Mouse (Mus musculus): ENCODE results near the gene 1700028J19Rik.
"Not testable (repeated sequence)": the region's sequence is repeated elsewhere in the genome, so short reads cannot be mapped to it uniquely, and the experiment has no call there.

1700028J19Rik gene

GRCm38 (mm10) chr7:44250732-44251275 is 4.3 kb upstream of the 1700028J19Rik start:
- DNase-seq (ENCODE audit: low read depth, low spot score): not testable (repeated sequence)

- DNase-seq (ENCODE audit: low read depth, low spot score): no peak
Measured at GRCm38 (mm10) chr7:44249248-44249647, 2.8 kb upstream of the 1700028J19Rik start.

GRCm38 (mm10) chr7:44247971-44248370 is 1.5 kb upstream of the 1700028J19Rik start:
- no peak for DNase-seq (ENCODE audit: low read depth, low spot score)

GRCm38 (mm10) chr7:44246984-44247470 is 532 bp upstream of the 1700028J19Rik start:
- DNase-seq (ENCODE audit: low read depth, low spot score): peak; percentile 64

- DNase-seq (ENCODE audit: low read depth, low spot score): no peak
Measured at GRCm38 (mm10) chr7:44244080-44244479, 2.4 kb downstream of the 1700028J19Rik start.

GRCm38 (mm10) chr7:44241163-44241562 is 5.3 kb downstream of the 1700028J19Rik start:
- DNase-seq (ENCODE audit: low read depth, low spot score): no peak

- DNase-seq (ENCODE audit: low read depth, low spot score): no peak
Measured at GRCm38 (mm10) chr7:44240712-44241111, 5.8 kb downstream of the 1700028J19Rik start.

- no peak for DNase-seq (ENCODE audit: low read depth, low spot score)
Measured at GRCm38 (mm10) chr7:44239913-44240312, 6.6 kb downstream of the 1700028J19Rik start.

GRCm38 (mm10) chr7:44235909-44236308 is 10.6 kb downstream of the 1700028J19Rik start, which contains the start of gene Gm36864:
Gene Gm36864, plus strand, starts transcription at chr7:44236177.
- no peak for DNase-seq (ENCODE audit: low read depth, low spot score)

GRCm38 (mm10) chr7:44225076-44225475 is 21.4 kb downstream of the 1700028J19Rik start, which contains the start of gene Klk1:
Gene Klk1, plus strand, starts transcription at chr7:44225360.
- DNase-seq (ENCODE audit: low read depth, low spot score): no peak

GRCm38 (mm10) chr7:44222335-44222734 is 24.2 kb downstream of the 1700028J19Rik start:
- not testable (repeated sequence) for DNase-seq (ENCODE audit: low read depth, low spot score)

- not testable (repeated sequence) for DNase-seq (ENCODE audit: low read depth, low spot score)
Measured at GRCm38 (mm10) chr7:44221601-44222000, 24.9 kb downstream of the 1700028J19Rik start.

- no peak for DNase-seq (ENCODE audit: low read depth, low spot score)
Measured at GRCm38 (mm10) chr7:44215645-44216044, 30.9 kb downstream of the 1700028J19Rik start, which contains the start of gene Klk1b5. Gene Klk1b5, plus strand, starts transcription at chr7:44215945.

- no peak for DNase-seq (ENCODE audit: low read depth, low spot score)
Measured at GRCm38 (mm10) chr7:44208307-44208706, 38.2 kb downstream of the 1700028J19Rik start.

GRCm38 (mm10) chr7:44207135-44207534 is 39.4 kb downstream of the 1700028J19Rik start, which contains the start of gene Klk1b4:
Gene Klk1b4, plus strand, starts transcription at chr7:44207435.
- not testable (repeated sequence) for DNase-seq (ENCODE audit: low read depth, low spot score)

GRCm38 (mm10) chr7:44197891-44198290 is 48.6 kb downstream of the 1700028J19Rik start, which contains the start of gene Klk1b3:
Gene Klk1b3, plus strand, starts transcription at chr7:44198191.
- DNase-seq (ENCODE audit: low read depth, low spot score): no peak

- not testable (repeated sequence) for DNase-seq (ENCODE audit: low read depth, low spot score)
Measured at GRCm38 (mm10) chr7:44193466-44193865, 53.0 kb downstream of the 1700028J19Rik start.

- not testable (repeated sequence) for DNase-seq (ENCODE audit: low read depth, low spot score)
Measured at GRCm38 (mm10) chr7:44187936-44188335, 58.6 kb downstream of the 1700028J19Rik start, which contains the start of gene Klk1b24. Gene Klk1b24, plus strand, starts transcription at chr7:44188236.

GRCm38 (mm10) chr7:44186516-44186915 is 60.0 kb downstream of the 1700028J19Rik start:
- DNase-seq (ENCODE audit: low read depth, low spot score): not testable (repeated sequence)
